Mouse (Mus musculus): ENCODE results near the gene Gm21836. TPM values are rescaled to one million over a fixed set of nuclear protein-coding genes. Genes with fewer than 3 reads are reported as not detected.
"Not testable (repeated sequence)": the region's sequence is repeated elsewhere in the genome, so short reads cannot be mapped to it uniquely, and the experiment has no call there.

The Gm21836 gene
- not detected for total RNA-seq (2021)
- long read RNA-seq, experiment 1: 0 reads
- long read RNA-seq, experiment 2: 0 reads

DNA sequence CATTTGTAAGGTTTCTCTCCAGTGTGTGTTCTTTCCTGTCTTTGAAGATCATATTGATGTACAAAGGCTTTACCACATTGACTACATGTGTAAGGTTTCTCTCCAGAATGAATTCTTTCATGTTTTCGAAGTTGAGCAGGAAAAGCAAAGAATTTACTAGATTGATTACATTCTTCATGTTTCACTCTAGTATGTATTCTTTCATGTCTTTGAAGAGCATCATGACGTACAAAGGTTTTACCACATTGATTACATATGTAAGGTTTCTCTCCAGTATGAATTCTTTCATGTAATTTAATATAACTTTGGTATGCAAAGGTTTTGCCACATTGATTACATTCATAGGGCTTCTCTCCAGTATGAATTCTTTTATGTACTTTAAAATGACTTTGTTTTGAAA is at the start of gene Gm21836:
Gene Gm21836, minus strand, starts transcription at position 101 of the 400 bp plus-strand sequence.
- not testable (repeated sequence) for DNase-seq (ENCODE audit: low spot score in 2 of 2)

DNA sequence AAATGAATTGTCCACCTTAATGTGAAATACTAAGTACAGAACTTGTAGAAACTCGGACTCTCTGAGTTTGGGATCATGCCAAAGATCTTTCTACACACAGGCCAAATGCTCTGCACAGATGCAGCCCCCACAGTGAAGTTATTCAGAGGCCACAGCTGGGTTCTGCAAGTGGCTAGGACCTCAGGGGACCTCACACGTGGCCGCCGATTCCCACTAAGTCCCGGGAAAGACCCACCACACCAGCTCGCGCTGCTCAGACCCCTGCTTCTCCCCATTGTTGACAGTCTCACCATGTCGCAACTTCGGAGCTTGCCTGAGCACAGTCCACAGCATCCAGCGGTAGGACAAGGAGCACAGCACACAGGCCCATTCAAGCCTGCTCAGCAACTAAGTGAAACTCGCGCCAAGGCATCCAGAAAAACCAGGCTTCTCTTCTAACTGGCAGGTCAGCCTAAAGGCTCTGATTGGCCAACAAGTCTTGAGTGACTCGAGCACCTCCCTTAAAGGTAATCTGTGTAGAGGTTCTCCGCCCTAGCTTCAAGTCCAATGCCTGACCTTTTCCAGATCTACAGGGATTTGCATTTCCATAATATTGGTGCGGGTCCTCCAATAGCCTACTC is 13.1 kb downstream of the Gm21836 start:
- not testable (repeated sequence) for DNase-seq (ENCODE audit: low spot score in 2 of 2)

- DNase-seq (ENCODE audit: low spot score in 2 of 2): no peak
Observed at GRCm38 (mm10) chr9:124478081-124478480, 15.5 kb downstream of the Gm21836 start.

- peak in 1 of 2 experiments; percentile 3 for DNase-seq (ENCODE audit: low spot score in 2 of 2)
Observed at GRCm38 (mm10) chr9:124476096-124476902, 17.3 kb downstream of the Gm21836 start, which contains the start of gene Ppp2r3d. Gene Ppp2r3d, minus strand, starts transcription at chr9:124476898.

GRCm38 (mm10) chr9:124475689-124476088 is 17.9 kb downstream of the Gm21836 start:
- DNase-seq (ENCODE audit: low spot score in 2 of 2): no peak

DNA sequence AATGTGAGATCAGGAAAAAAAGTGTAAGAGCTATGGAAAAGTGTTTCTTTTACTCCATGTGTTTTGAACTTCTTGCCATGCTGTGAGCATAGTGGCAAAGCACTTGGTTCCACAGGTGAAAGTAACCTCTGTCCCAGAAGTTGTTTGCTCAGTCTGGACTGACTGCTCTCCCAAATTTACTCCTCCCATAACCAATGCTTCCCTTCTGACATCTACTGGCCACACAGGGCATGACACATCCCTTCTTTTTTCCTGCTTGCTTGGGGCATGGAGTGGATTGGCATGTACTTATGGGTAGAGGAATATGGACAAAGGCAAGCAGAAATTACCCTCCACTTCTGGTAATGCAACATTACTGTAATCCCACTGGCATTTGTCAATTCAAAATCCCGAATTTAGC is 37.0 kb downstream of the Gm21836 start:
- DNase-seq (ENCODE audit: low spot score in 2 of 2): peak in 1 of 2 experiments; percentile 12

Other genes with a start within 250 kb of the Gm21836 start
- gene 2010315B03Rik, start 181.1 kb downstream of the Gm21836 start, total RNA-seq (2021): 10 to 100 TPM; 14.7 to 17.8 TPM
- 10 to 100 TPM; 90.9 to 98.3 TPM for gene Ppp2r3d, start 16.9 kb downstream of the Gm21836 start, total RNA-seq (2021)

Measured in layer of hippocampus, postnatal 14 days (tissue).